Mouse (Mus musculus) MEL (cell line): ENCODE measurements around the gene Dhx29. TPM values are rescaled to one million over a fixed set of nuclear protein-coding genes. Genes with fewer than 3 reads are reported as not detected.

ENCODE experiments used
- DNase-seq: peaks from one replicate; pipeline ENCODE4 v3.0.0; 2011; ENCODE audit warnings: low read depth, low spot score
- H3K27ac ChIP-seq: 2 replicates; pipeline ENCODE4 v1.5.1; 2012; ENCODE audit warnings: low read depth, mild to moderate bottlenecking, control low read depth, low read length, moderate library complexity; ENCODE audit not compliant: control insufficient read depth
- H3K27me3 ChIP-seq, 2 experiments: fragments of 150-350 bp in 1 of 2; sonication (generic) in 1 of 2; 2 replicates each; pipeline ENCODE4 v1.6.1; 2012; ENCODE audit warnings: low read length in 2 of 2, mild to moderate bottlenecking in 2 of 2, improper control_type of control experiment in 1 of 2, moderate library complexity in 1 of 2; ENCODE audit not compliant: insufficient read depth in 2 of 2, control insufficient read depth in 1 of 2
- H3K36me3 ChIP-seq, 2 experiments: 2 replicates each; pipeline ENCODE4 v1.6.1; 2012 to 2014; ENCODE audit warnings: low read length in 2 of 2, improper control_type of control experiment in 1 of 2, inconsistent platforms in 1 of 2, mild to moderate bottlenecking in 1 of 2; ENCODE audit not compliant: insufficient read depth in 2 of 2, control insufficient read depth in 1 of 2
- H3K4me1 ChIP-seq, 2 experiments: fragments of 150-350 bp in 1 of 2; sonication (generic) in 1 of 2; 2 replicates each; pipeline ENCODE4 v1.6.1; 2012; ENCODE audit warnings: low read length in 2 of 2, improper control_type of control experiment in 1 of 2, mild to moderate bottlenecking in 1 of 2; ENCODE audit not compliant: insufficient read depth in 2 of 2, control insufficient read depth in 1 of 2
- H3K4me3 ChIP-seq, 2 experiments: fragments of 150-350 bp in 1 of 2; sonication (generic) in 1 of 2; 2 replicates each; pipeline ENCODE4 v1.5.1; 2012; ENCODE audit warnings: low read depth in 2 of 2, low read length in 2 of 2, mild to moderate bottlenecking in 2 of 2, moderate library complexity in 2 of 2, control low read depth in 1 of 2, improper control_type of control experiment in 1 of 2; ENCODE audit not compliant: control insufficient read depth in 1 of 2, insufficient read depth in 1 of 2
- H3K79me2 ChIP-seq: 2 replicates; pipeline ENCODE4 v1.6.1; 2012; ENCODE audit warnings: mild to moderate bottlenecking, low read length, moderate library complexity; ENCODE audit not compliant: control insufficient read depth, poor library complexity, insufficient read depth
- H3K9ac ChIP-seq: 2 replicates; pipeline ENCODE4 v1.6.1; 2012; ENCODE audit warnings: low read depth, mild to moderate bottlenecking, control low read depth, low read length, moderate library complexity; ENCODE audit not compliant: control insufficient read depth, poor library complexity, severe bottlenecking
- H3K9me3 ChIP-seq: fragments of 150-350 bp; sonication (generic); replicated peaks from 2 replicates; pipeline ENCODE4 v1.6.1; 2012; ENCODE audit warnings: mild to moderate bottlenecking, low read length, improper control_type of control experiment, moderate library complexity; ENCODE audit not compliant: insufficient read depth
- BHLHE40 ChIP-seq: IDR thresholded peaks from 2 replicates; pipeline ENCODE4 v1.6.1; 2012; ENCODE audit warnings: low read depth, mild to moderate bottlenecking, inconsistent platforms, low read length, improper control_type of control experiment, borderline replicate concordance
- CHD1 ChIP-seq: IDR thresholded peaks from 2 replicates; pipeline ENCODE4 v1.6.1; 2012; ENCODE audit warnings: low read depth, mild to moderate bottlenecking, inconsistent platforms, low read length, improper control_type of control experiment
- ELF1 ChIP-seq: IDR thresholded peaks from 2 replicates; pipeline ENCODE4 v1.6.1; 2014; ENCODE audit warnings: low read depth, mild to moderate bottlenecking, inconsistent platforms, low read length, improper control_type of control experiment, moderate library complexity
- GABPA ChIP-seq: IDR thresholded peaks from 2 replicates; pipeline ENCODE4 v1.6.1; 2012; ENCODE audit warnings: low read depth, mild to moderate bottlenecking, inconsistent platforms, low read length, improper control_type of control experiment, moderate library complexity
- GATA1 ChIP-seq: IDR thresholded peaks from 2 replicates; pipeline ENCODE4 v1.6.1; 2011; ENCODE audit warnings: low read depth, low read length, improper control_type of control experiment
- HCFC1 ChIP-seq: IDR thresholded peaks from 2 replicates; pipeline ENCODE4 v1.6.1; 2012; ENCODE audit warnings: low read depth, mild to moderate bottlenecking, inconsistent platforms, low read length, improper control_type of control experiment, moderate library complexity
- KAT2A ChIP-seq: conservative IDR thresholded peaks from 2 replicates; pipeline ENCODE4 v1.6.1; 2012; ENCODE audit warnings: low read depth, low read length, improper control_type of control experiment, inconsistent platforms
- MAX ChIP-seq: IDR thresholded peaks from 2 replicates; pipeline ENCODE4 v1.6.1; 2011; ENCODE audit warnings: low read length, improper control_type of control experiment
- MAZ ChIP-seq: IDR thresholded peaks from 2 replicates; pipeline ENCODE4 v1.6.1; 2012; ENCODE audit warnings: low read depth, mild to moderate bottlenecking, inconsistent platforms, low read length, improper control_type of control experiment
- MEF2A ChIP-seq: IDR thresholded peaks from 2 replicates; pipeline ENCODE4 v1.6.1; 2014; ENCODE audit warnings: low read depth, mild to moderate bottlenecking, inconsistent platforms, low read length, improper control_type of control experiment; ENCODE audit not compliant: poor library complexity, insufficient replicate concordance, severe bottlenecking; ENCODE audit errors: extremely low read depth
- MXI1 ChIP-seq: IDR thresholded peaks from 2 replicates; pipeline ENCODE4 v1.6.1; 2011; ENCODE audit warnings: mild to moderate bottlenecking, low read depth, low read length, improper control_type of control experiment
- MYC ChIP-seq: IDR thresholded peaks from 2 replicates; pipeline ENCODE4 v1.6.1; 2011; ENCODE audit warnings: low read depth, mild to moderate bottlenecking, low read length, improper control_type of control experiment, moderate library complexity
- NELFE ChIP-seq: IDR thresholded peaks from 2 replicates; pipeline ENCODE4 v1.6.1; 2011; ENCODE audit warnings: low read depth, low read length, improper control_type of control experiment
- NRF1 ChIP-seq: IDR thresholded peaks from 2 replicates; pipeline ENCODE4 v1.6.1; 2014; ENCODE audit warnings: low read depth, mild to moderate bottlenecking, inconsistent platforms, low read length, improper control_type of control experiment, moderate library complexity; ENCODE audit not compliant: poor library complexity, insufficient read depth, severe bottlenecking
- POLR2A ChIP-seq, 2 experiments: IDR thresholded peaks; 2 replicates each; pipeline ENCODE4 v1.6.1; 2011 to 2012; ENCODE audit warnings: low read length in 2 of 2, mild to moderate bottlenecking in 2 of 2, control low read depth in 1 of 2, improper control_type of control experiment in 1 of 2, low read depth in 1 of 2, moderate library complexity in 1 of 2; ENCODE audit not compliant: control insufficient read depth in 1 of 2, insufficient read depth in 1 of 2, poor library complexity in 1 of 2
- RCOR1 ChIP-seq: IDR thresholded peaks from 2 replicates; pipeline ENCODE4 v1.6.1; 2012; ENCODE audit warnings: low read depth, mild to moderate bottlenecking, inconsistent platforms, low read length, improper control_type of control experiment
- SIN3A ChIP-seq: IDR thresholded peaks from 2 replicates; pipeline ENCODE4 v1.6.1; 2012; ENCODE audit warnings: low read length, improper control_type of control experiment, inconsistent platforms
- TAL1 ChIP-seq: IDR thresholded peaks from 2 replicates; pipeline ENCODE4 v1.6.1; 2012; ENCODE audit warnings: mild to moderate bottlenecking, inconsistent platforms, low read length, moderate library complexity, mixed read lengths
- TCF12 ChIP-seq: IDR thresholded peaks from 2 replicates; pipeline ENCODE4 v1.6.1; 2014; ENCODE audit warnings: low read depth, mild to moderate bottlenecking, inconsistent platforms, low read length, improper control_type of control experiment, moderate library complexity
- UBTF ChIP-seq: IDR thresholded peaks from 2 replicates; pipeline ENCODE4 v1.6.1; 2012; ENCODE audit warnings: low read depth, mild to moderate bottlenecking, inconsistent platforms, low read length, improper control_type of control experiment, moderate library complexity, borderline replicate concordance; ENCODE audit not compliant: insufficient read depth
- USF1 ChIP-seq: IDR thresholded peaks from 2 replicates; pipeline ENCODE4 v1.6.1; 2014; ENCODE audit warnings: low read depth, mild to moderate bottlenecking, inconsistent platforms, low read length, improper control_type of control experiment, moderate library complexity
- USF2 ChIP-seq, 2 experiments: IDR thresholded peaks; 2 replicates each; pipeline ENCODE4 v1.6.1; 2011 to 2012; ENCODE audit warnings: improper control_type of control experiment in 2 of 2, low read length in 2 of 2, borderline replicate concordance in 1 of 2, inconsistent platforms in 1 of 2, low read depth in 1 of 2, mild to moderate bottlenecking in 1 of 2; ENCODE audit not compliant: insufficient read depth in 1 of 2
- ZNF384 ChIP-seq: IDR thresholded peaks from 2 replicates; pipeline ENCODE4 v1.6.1; 2012; ENCODE audit warnings: low read depth, mild to moderate bottlenecking, inconsistent platforms, low read length, improper control_type of control experiment
- polyA plus RNA-seq, 2 experiments: library from polyadenylated mRNA; stranded (reverse) in 1 of 2; unstranded in 1 of 2; fragments of >175 nt in 1 of 2; fragments of >200 nt in 1 of 2; gene quantifications; 2 replicates each; pipeline versions ENCODE4 v1.2.1 to v1.2.4; 2012; ENCODE audit warnings: low replicate concordance in 2 of 2, low read depth in 1 of 2; ENCODE audit not compliant: insufficient read length in 2 of 2, insufficient read depth in 1 of 2, missing spikeins in 1 of 2
- total RNA-seq: library from RNA; depleted of rRNA; stranded (reverse); fragments of 300-350 nt; gene quantifications from 2 replicates; pipeline ENCODE4 v1.2.3, GENCODE M21; 2012

Gene Dhx29
- total and polyA plus RNA-seq, 3 experiments: 25.3 to 41.2 (median 26.7) TPM

DNA sequence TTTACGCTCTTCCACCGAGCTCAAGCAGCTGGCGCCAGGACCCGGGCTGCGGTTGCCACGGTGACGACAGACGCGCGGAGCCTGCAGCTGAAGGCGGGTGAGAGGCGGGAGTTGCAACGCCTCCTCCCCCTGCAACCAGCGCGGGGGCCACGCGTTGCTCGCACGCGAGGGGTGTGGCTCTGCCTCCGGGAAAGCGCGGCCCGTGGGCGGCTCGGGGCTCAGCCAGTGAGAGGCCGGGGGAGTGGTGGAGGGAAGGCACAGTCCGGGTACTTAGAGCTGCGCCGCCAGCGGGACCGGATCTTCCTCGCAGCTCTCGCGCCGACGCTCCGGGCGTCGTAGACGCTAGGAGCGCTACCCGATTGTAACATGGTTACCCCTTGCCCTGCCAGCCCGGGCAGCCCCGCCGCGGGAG lies 60.3 kb downstream of the Dhx29 start, which contains the start of gene Ccno:
TSS of gene Ccno (plus strand) at position 271 of the 412 bp plus-strand sequence.
- H3K79me2 ChIP-seq: no peaks in the 10 kb centered on the region
- H3K36me3 ChIP-seq: no peaks in the 10 kb centered on the region
- no peaks in the 10 kb centered on the region for H3K27me3 ChIP-seq
- peak; percentile 87 for DNase-seq
- no peaks in the 10 kb centered on the region for H3K9me3 ChIP-seq
- peak; percentile 86 for TF ChIP-seq SIN3A
- peak; percentile 75 for TF ChIP-seq MXI1
- no peak for TF ChIP-seq KAT2A
- 0 out of 2 replicates have a peak, but pooled peaks have one; percentile 21 for TF ChIP-seq HCFC1
- TF ChIP-seq MYC: no peak
- peak; percentile 61 for TF ChIP-seq MAX
- no peak; the same call in 1 of the 2 replicates for TF ChIP-seq MAZ
- TF ChIP-seq NELFE: peak; percentile 53
- peak; percentile 81 for TF ChIP-seq BHLHE40
- TF ChIP-seq TCF12: no peak
- peak; percentile 53 to 66; a peak in 2 of 4 replicates for TF ChIP-seq POLR2A (IDR thresholded peaks at IDR 0.05; ENCODE audit: control insufficient read depth in 1 of 2, insufficient read depth in 1 of 2, low read depth in 1 of 2, low read length in 2 of 2, poor library complexity in 1 of 2)
- peak within 1 kb of the TSS; percentile 44 to 47 for H3K4me3 ChIP-seq
- H3K4me1 ChIP-seq: no peaks in the 10 kb centered on the region; a peak in 1 of 4 replicates
- peak within 1 kb of the TSS; percentile 67 for H3K9ac ChIP-seq
- no peak within 1 kb of the TSS for H3K27ac ChIP-seq

DNA sequence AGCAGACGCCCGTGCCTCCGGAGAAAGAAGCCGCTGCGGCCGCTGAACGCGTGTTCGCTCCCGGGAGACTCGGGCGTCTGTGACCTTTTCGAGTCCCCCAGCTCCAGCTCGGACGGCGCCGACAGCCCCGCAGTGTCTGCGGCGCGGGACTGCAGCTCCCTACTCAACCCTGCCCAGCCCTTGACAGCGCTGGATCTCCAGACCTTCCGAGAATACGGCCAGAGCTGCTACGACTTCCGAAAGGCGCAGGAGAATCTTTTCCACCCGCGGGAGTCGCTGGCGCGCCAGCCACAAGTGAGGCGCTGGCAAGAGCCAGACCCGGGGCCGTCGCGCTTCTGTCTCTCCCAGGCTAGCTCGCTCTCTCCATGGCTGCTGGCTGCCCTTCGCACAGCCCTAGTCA lies 60.7 kb downstream of the Dhx29 start:
- no peaks in the 10 kb centered on the region for H3K27me3 ChIP-seq
- peak overlapping the region; percentile 44 to 47 for H3K4me3 ChIP-seq
- no peak for DNase-seq
- H3K79me2 ChIP-seq: no peaks in the 10 kb centered on the region
- TF ChIP-seq POLR2A (IDR thresholded peaks at IDR 0.05; ENCODE audit: control insufficient read depth in 1 of 2, insufficient read depth in 1 of 2, low read depth in 1 of 2, low read length in 2 of 2, poor library complexity in 1 of 2): no peak
- TF ChIP-seq GABPA: no peak
- TF ChIP-seq MAX: no peak
- no peak for TF ChIP-seq USF1
- TF ChIP-seq MXI1: no peak
- TF ChIP-seq RCOR1: no peak
- TF ChIP-seq TCF12: no peak
- no peak for TF ChIP-seq KAT2A
- TF ChIP-seq UBTF: no peak
- no peak for TF ChIP-seq MEF2A
- no peak for TF ChIP-seq NELFE
- TF ChIP-seq USF2 (IDR thresholded peaks at IDR 0.05; ENCODE audit: borderline replicate concordance in 1 of 2, insufficient read depth in 1 of 2, low read depth in 1 of 2, low read length in 2 of 2): no peak
- no peak for TF ChIP-seq GATA1
- TF ChIP-seq ELF1: no peak
- TF ChIP-seq CHD1: no peak
- TF ChIP-seq BHLHE40: no peak
- no peak for TF ChIP-seq NRF1
- TF ChIP-seq SIN3A: no peak
- TF ChIP-seq TAL1: no peak
- no peak for TF ChIP-seq ZNF384
- H3K9me3 ChIP-seq: no peaks in the 10 kb centered on the region
- no peaks in the 10 kb centered on the region for H3K36me3 ChIP-seq
- H3K4me1 ChIP-seq: no peaks in the 10 kb centered on the region; a peak in 1 of 4 replicates
- H3K9ac ChIP-seq: peak overlapping the region; percentile 67
- H3K27ac ChIP-seq: no peak overlapping the region
